In genomic region chr9:73039222-73039945, GRCm38 (mm10) we compare ENCODE assay signal across 8 mouse cellular contexts. TPM values are rescaled to one million over a fixed set of nuclear protein-coding genes. Genes with fewer than 3 reads are reported as not detected.
DNase-seq lines count a peak whose midpoint lies in the region; ATAC-seq and TF ChIP-seq lines count a peak whose summit lies in the region.

No protein-coding gene starts in this region.

- under 1% methylated on average over 49 of the region's 49 CpGs for WGBS in forebrain, embryonic 10.5 days
- WGBS in heart, embryonic 15.5 days = 0% methylated on average over 49 of the region's 49 CpGs
- WGBS in liver, embryonic 13.5 days (ENCODE audit: insufficient replicate concordance) = under 1% methylated on average over 49 of the region's 49 CpGs
- WGBS in stomach, embryonic 14.5 days = 1% methylated on average over 49 of the region's 49 CpGs

- TF ChIP-seq RAD21 in CH12.LX (IDR thresholded peaks at IDR 0.05; ENCODE audit: low read depth, low read length) = no peak

- TF ChIP-seq CTCF in CH12.LX (conservative IDR thresholded peaks at IDR 0.05 in 1 of 2, IDR thresholded peaks at IDR 0.05 in 1 of 2; ENCODE audit: low read depth in 2 of 2, low read length in 2 of 2) = no peak

- peak; percentile 81 for TF ChIP-seq POLR2A in CH12.LX (IDR thresholded peaks at IDR 0.05; ENCODE audit: low read depth, low read length)

- H3K27me3 ChIP-seq in CH12.LX (replicated peaks) = no peaks in the 10 kb centered on the region
- peaks cover 3% of the 10 kb centered on the region for H3K27me3 ChIP-seq in forebrain, embryonic 10.5 days (ENCODE audit: poor library complexity, severe bottlenecking)
- no peaks in the 10 kb centered on the region for H3K27me3 ChIP-seq in heart, embryonic 15.5 days
- no peaks in the 10 kb centered on the region for H3K27me3 ChIP-seq in liver, embryonic 13.5 days
- H3K27me3 ChIP-seq in stomach, embryonic 14.5 days (ENCODE audit: control insufficient read depth, insufficient read depth, low read length) = no peaks in the 10 kb centered on the region

- peak overlapping the region; percentile 88 for H3K9ac ChIP-seq in CH12.LX (ENCODE audit: insufficient read depth, low read depth)
- peak overlapping the region; percentile 92 for H3K9ac ChIP-seq in heart, embryonic 15.5 days
- peak overlapping the region; percentile 87 for H3K9ac ChIP-seq in liver, embryonic 13.5 days
- H3K9ac ChIP-seq in stomach, embryonic 14.5 days (replicated peaks; ENCODE audit: low read depth, low read length) = peak overlapping the region; percentile 81

- H3K27ac ChIP-seq in CH12.LX (ENCODE audit: insufficient read depth, low read depth) = peak overlapping the region; percentile 27; the same call in 1 of the 2 replicates
- peak overlapping the region; percentile 90 for H3K27ac ChIP-seq in forebrain, embryonic 10.5 days
- H3K27ac ChIP-seq in heart, embryonic 15.5 days = peak overlapping the region; percentile 79
- peak overlapping the region; percentile 82 for H3K27ac ChIP-seq in liver, embryonic 13.5 days
- H3K27ac ChIP-seq in stomach, embryonic 14.5 days (ENCODE audit: low read length) = peak overlapping the region; percentile 72; the same call in 1 of the 2 replicates

- dilution Hi-C loops in CH12.LX (cut with MboI; ENCODE audit: extremely low pct_ligation_motif_present, extremely low pct_unique_long_range_greater_than_20kb, low sequenced_read_pairs) = no loop called here

- peak overlapping the region; percentile 59 for H3K4me2 ChIP-seq in CH12.LX (ENCODE audit: insufficient read depth, low read depth, poor library complexity, severe bottlenecking)
- peak overlapping the region; percentile 73 for H3K4me2 ChIP-seq in heart, embryonic 15.5 days
- H3K4me2 ChIP-seq in liver, embryonic 13.5 days = peak overlapping the region; percentile 80
- peak overlapping the region; percentile 89 for H3K4me2 ChIP-seq in stomach, embryonic 14.5 days (replicated peaks; ENCODE audit: low read depth, low read length)

- in situ Hi-C loops in CH12.LX (cut with MboI; ENCODE audit: low pct_ligation_motif_present, low pct_unique_long_range_greater_than_20kb, low sequenced_read_pairs) = no loop called here

- peaks cover 12% of the 10 kb centered on the region for H3K79me2 ChIP-seq in CH12.LX (replicated peaks; ENCODE audit: control insufficient read depth, extremely low read depth, insufficient read depth, poor library complexity, severe bottlenecking)

- no peaks in the 10 kb centered on the region for H3K9me3 ChIP-seq in CH12.LX (replicated peaks; ENCODE audit: low read length)
- H3K9me3 ChIP-seq in forebrain, embryonic 10.5 days = no peaks in the 10 kb centered on the region
- H3K9me3 ChIP-seq in heart, embryonic 15.5 days (replicated peaks) = no peaks in the 10 kb centered on the region
- H3K9me3 ChIP-seq in liver, embryonic 13.5 days (replicated peaks) = no peaks in the 10 kb centered on the region
- no peaks in the 10 kb centered on the region for H3K9me3 ChIP-seq in stomach, embryonic 14.5 days (ENCODE audit: control insufficient read depth, low read depth, low read length)

- peak overlapping the region; percentile 72 to 99 (median 94) for H3K4me3 ChIP-seq in CH12.LX (replicated peaks in 1 of 3; ENCODE audit: low read depth in 2 of 3, low read length in 2 of 3, poor library complexity in 1 of 3)
- peak overlapping the region; percentile 85 for H3K4me3 ChIP-seq in forebrain, embryonic 10.5 days
- peak overlapping the region; percentile 95 for H3K4me3 ChIP-seq in heart, embryonic 15.5 days
- H3K4me3 ChIP-seq in liver, embryonic 13.5 days (replicated peaks) = peak overlapping the region; percentile 85
- H3K4me3 ChIP-seq in stomach, embryonic 14.5 days (ENCODE audit: low read depth, low read length) = peak overlapping the region; percentile 82

- peaks cover 3 to 20% of the 10 kb centered on the region in 2 experiments; a peak in 2 of 4 replicates for H3K4me1 ChIP-seq in CH12.LX (ENCODE audit: control insufficient read depth in 1 of 2, insufficient read depth in 2 of 2)
- H3K4me1 ChIP-seq in forebrain, embryonic 10.5 days = peaks cover 29% of the 10 kb centered on the region
- peaks cover 18% of the 10 kb centered on the region for H3K4me1 ChIP-seq in heart, embryonic 15.5 days (replicated peaks)
- H3K4me1 ChIP-seq in liver, embryonic 13.5 days (replicated peaks) = peaks cover 26% of the 10 kb centered on the region
- peaks cover 7% of the 10 kb centered on the region; the same call in 1 of the 2 replicates for H3K4me1 ChIP-seq in stomach, embryonic 14.5 days (ENCODE audit: control insufficient read depth, insufficient read depth, low read length)

- DNase-seq in CH12.LX (ENCODE audit: extremely low read depth) = peak; percentile 83
- DNase-seq in c-Kit-positive CD71-negative TER-119-negative erythroid progenitor cells, embryonic 14.5 days (ENCODE audit: low read depth) = peak; percentile 80
- DNase-seq in forebrain, embryonic 10.5 days (ENCODE audit: extremely low spot score, low spot score) = peak; percentile 94
- peak; percentile 96 to 98 for DNase-seq in kidney, postnatal 25 days
- DNase-seq in liver, embryonic 13.5 days = peak; percentile 82
- peak; percentile 78 to 87 for DNase-seq in natural killer cell, adult 2 months (ENCODE audit: low spot score in 2 of 2)

- TF ChIP-seq EP300 in CH12.LX (IDR thresholded peaks at IDR 0.05; ENCODE audit: low read length) = no peak

- peak; percentile 71 for ATAC-seq in heart, embryonic 15.5 days (replicated peaks; ENCODE audit: insufficient number of reproducible peaks, insufficient read depth, low FRiP score, low read depth)
- peak; percentile 88 for ATAC-seq in liver, embryonic 13.5 days (ENCODE audit: low read depth)
- peak; percentile 83 for ATAC-seq in stomach, embryonic 14.5 days (ENCODE audit: insufficient number of reproducible peaks, insufficient read depth, low FRiP score, low read depth)

- H3K36me3 ChIP-seq in CH12.LX (replicated peaks in 1 of 2; ENCODE audit: control insufficient read depth in 1 of 2, insufficient read depth in 1 of 2, low read length in 1 of 2) = peaks cover 6 to 33% of the 10 kb centered on the region in 2 experiments
- peaks cover 10% of the 10 kb centered on the region for H3K36me3 ChIP-seq in forebrain, embryonic 10.5 days (replicated peaks)
- no peaks in the 10 kb centered on the region for H3K36me3 ChIP-seq in heart, embryonic 15.5 days
- H3K36me3 ChIP-seq in liver, embryonic 13.5 days = peaks cover under 1% of the 10 kb centered on the region; the same call in 1 of the 2 replicates
- H3K36me3 ChIP-seq in stomach, embryonic 14.5 days (ENCODE audit: control insufficient read depth, insufficient read depth, low read length) = 0 out of 2 replicates have a peak, but pooled peaks cover 1% of the 10 kb centered on the region

TF ChIP-seq in CH12.LX, 34 proteins besides CTCF, POLR2A, EP300 and RAD21 (continues in another document):
- peak; percentile 59 for TF ChIP-seq MAX (IDR thresholded peaks at IDR 0.05; ENCODE audit: low read length)
- TF ChIP-seq PAX5 (IDR thresholded peaks at IDR 0.05; ENCODE audit: low read length) = no peak
- TF ChIP-seq E2F4 (IDR thresholded peaks at IDR 0.05; ENCODE audit: insufficient replicate concordance, low read depth, low read length) = no peak
- TF ChIP-seq MEF2A (IDR thresholded peaks at IDR 0.05; ENCODE audit: borderline replicate concordance, low read depth, low read length) = peak; percentile 43; the same call in 1 of the 2 replicates
- TF ChIP-seq UBTF (IDR thresholded peaks at IDR 0.05; ENCODE audit: low read depth, low read length) = peak; percentile 46; the same call in 1 of the 2 replicates
- no peak for TF ChIP-seq MAZ (IDR thresholded peaks at IDR 0.05; ENCODE audit: low read depth, low read length)
- TF ChIP-seq ELF1 (IDR thresholded peaks at IDR 0.05; ENCODE audit: low read depth, low read length) = peak; percentile 95
- peak; percentile 62; the same call in 1 of the 2 replicates for TF ChIP-seq TBP (conservative IDR thresholded peaks at IDR 0.05; ENCODE audit: low read depth, low read length)

RNA-seq across cellular contexts. Expression of gene Pigb, which starts 0.8 kb away (rescaled TPM):
- total RNA-seq in CH12.LX (2012; rRNA removed) (5.7 and 6.7 TPM in 2 replicates), CH12.LX (2014; rRNA removed) (2.8 and 3.8 TPM in 2 replicates)
- 13.6 and 15.9 TPM in 2 replicates for polyA plus RNA-seq in CH12.LX (2012; ENCODE audit: insufficient read length, low read depth)
- polyA plus RNA-seq in forebrain, embryonic 10.5 days (2016; fragmentation: Nextera tagmentation; extraction: Ambion mirVana) = 14.9 and 15.4 TPM in 2 replicates
- 4.7 and 8.0 TPM in 2 replicates for polyA plus RNA-seq in heart, embryonic 15.5 days (2015; fragmentation: Nextera tagmentation; extraction: Ambion mirVana)
- polyA plus RNA-seq in liver, embryonic 13.5 days (2015; fragmentation: Nextera tagmentation; extraction: Ambion mirVana) = 4.5 and 6.2 TPM in 2 replicates
- 19.1 and 20.0 TPM in 2 replicates for polyA plus RNA-seq in stomach, embryonic 14.5 days (2014; fragmentation: Nextera tagmentation; extraction: Ambion mirVana)

RNA-seq across cellular contexts. Expression of gene Rab27a, which starts 5.3 kb away (rescaled TPM):
- total RNA-seq in CH12.LX (2012; rRNA removed) (14.8 and 15.1 TPM in 2 replicates), CH12.LX (2014; rRNA removed) (20.0 and 20.5 TPM in 2 replicates)
- 24.7 and 25.6 TPM in 2 replicates for polyA plus RNA-seq in CH12.LX (2012; ENCODE audit: insufficient read length, low read depth)
- polyA plus RNA-seq in forebrain, embryonic 10.5 days (2016; fragmentation: Nextera tagmentation; extraction: Ambion mirVana) = 3.1 and 3.4 TPM in 2 replicates
- polyA plus RNA-seq in heart, embryonic 15.5 days (2015; fragmentation: Nextera tagmentation; extraction: Ambion mirVana) = 3.7 and 7.8 TPM in 2 replicates
- 4.5 and 4.9 TPM in 2 replicates for polyA plus RNA-seq in liver, embryonic 13.5 days (2015; fragmentation: Nextera tagmentation; extraction: Ambion mirVana)
- polyA plus RNA-seq in stomach, embryonic 14.5 days (2014; fragmentation: Nextera tagmentation; extraction: Ambion mirVana) = 5.0 and 5.4 TPM in 2 replicates

RNA-seq across cellular contexts. Expression of gene Ccpg1, which starts 54.2 kb away (rescaled TPM):
- total RNA-seq in CH12.LX (2012; rRNA removed) = 3.6 and 5.2 TPM in 2 replicates
- 5.7 and 6.2 TPM in 2 replicates for total RNA-seq in CH12.LX (2014; rRNA removed)
- polyA plus RNA-seq in CH12.LX (2012; ENCODE audit: insufficient read length, low read depth) = 15.4 and 18.3 TPM in 2 replicates
- polyA plus RNA-seq in forebrain, embryonic 10.5 days (2016; fragmentation: Nextera tagmentation; extraction: Ambion mirVana) = 15.5 and 15.9 TPM in 2 replicates
- 31.3 and 33.1 TPM in 2 replicates for polyA plus RNA-seq in heart, embryonic 15.5 days (2015; fragmentation: Nextera tagmentation; extraction: Ambion mirVana)
- 9.8 and 12.2 TPM in 2 replicates for polyA plus RNA-seq in liver, embryonic 13.5 days (2015; fragmentation: Nextera tagmentation; extraction: Ambion mirVana)
- polyA plus RNA-seq in stomach, embryonic 14.5 days (2014; fragmentation: Nextera tagmentation; extraction: Ambion mirVana) = 21.6 and 27.4 TPM in 2 replicates

RNA-seq across cellular contexts. Expression of gene Ccpg1os, which starts 54.2 kb away (rescaled TPM):
- 4.0 and 7.3 TPM in 2 replicates for total RNA-seq in CH12.LX (2012; rRNA removed)
- 9.2 and 12.6 TPM in 2 replicates for total RNA-seq in CH12.LX (2014; rRNA removed)
- 4.0 and 5.2 TPM in 2 replicates for polyA plus RNA-seq in CH12.LX (2012; ENCODE audit: insufficient read length, low read depth)
- 15.4 and 18.7 TPM in 2 replicates for polyA plus RNA-seq in forebrain, embryonic 10.5 days (2016; fragmentation: Nextera tagmentation; extraction: Ambion mirVana)
- polyA plus RNA-seq in heart, embryonic 15.5 days (2015; fragmentation: Nextera tagmentation; extraction: Ambion mirVana) = 12.8 and 15.4 TPM in 2 replicates
- 2.7 and 4.0 TPM in 2 replicates for polyA plus RNA-seq in liver, embryonic 13.5 days (2015; fragmentation: Nextera tagmentation; extraction: Ambion mirVana)
- polyA plus RNA-seq in stomach, embryonic 14.5 days (2014; fragmentation: Nextera tagmentation; extraction: Ambion mirVana) = 12.4 and 14.6 TPM in 2 replicates

Comparison
In these comparisons a context has a peak if more than half of its experiments do, and no peak if none do; other contexts are left out.
1. Peak in every context shown above with its lines: DNase-seq, ATAC-seq, H3K4me3 ChIP-seq and H3K27ac ChIP-seq.
2. H3K27ac ChIP-seq: peak in every context shown above with its lines; median percentile 90 in forebrain, embryonic 10.5 days; 82 in liver, embryonic 13.5 days; 79 in heart, embryonic 15.5 days; 72 in stomach, embryonic 14.5 days; 27 in CH12.LX.